Mouse (Mus musculus) embryonic facial prominence, embryonic 15.5 days (tissue): ENCODE results near the gene Dgkh. TPM values are rescaled to one million over a fixed set of nuclear protein-coding genes. Genes with fewer than 3 reads are reported as not detected.

Source experiments
- ATAC-seq: fragments of 200-750 bp; cut with Nextera tagmentation; 2 replicates; pipeline ENCODE4 v1.8.0; 2017; ENCODE audit warnings: low read depth, moderate TSS enrichment; ENCODE audit not compliant: insufficient number of reproducible peaks, low FRiP score, low TSS enrichment
- H3K27ac ChIP-seq: fragments of 300-500 bp; sonication (generic); replicated peaks from 2 replicates; pipeline ENCODE4 v1.5.1; 2015; ENCODE audit warnings: mild to moderate bottlenecking, inconsistent platforms
- H3K27me3 ChIP-seq: fragments of 300-500 bp; sonication (generic); 2 replicates; pipeline ENCODE4 v1.6.1; 2015; ENCODE audit warnings: inconsistent platforms
- H3K36me3 ChIP-seq: fragments of 300-500 bp; sonication (generic); 2 replicates; pipeline ENCODE4 v1.6.1; 2015; ENCODE audit warnings: mild to moderate bottlenecking, inconsistent platforms
- H3K4me1 ChIP-seq: fragments of 300-500 bp; sonication (generic); 2 replicates; pipeline ENCODE4 v1.6.1; 2015; ENCODE audit warnings: inconsistent platforms
- H3K4me2 ChIP-seq: fragments of 300-500 bp; sonication (generic); replicated peaks from 2 replicates; pipeline ENCODE4 v1.6.1; 2015; ENCODE audit warnings: mild to moderate bottlenecking, inconsistent platforms
- H3K4me3 ChIP-seq: fragments of 300-500 bp; sonication (generic); replicated peaks from 2 replicates; pipeline ENCODE4 v1.5.1; 2015; ENCODE audit warnings: mild to moderate bottlenecking, inconsistent platforms
- H3K9ac ChIP-seq: fragments of 300-500 bp; sonication (generic); 2 replicates; pipeline ENCODE4 v1.6.1; 2015; ENCODE audit warnings: inconsistent platforms
- H3K9me3 ChIP-seq: fragments of 300-500 bp; sonication (generic); replicated peaks from 2 replicates; pipeline ENCODE4 v1.6.1; 2016; ENCODE audit warnings: inconsistent platforms
- WGBS: fragments of 180-500 bp; shearing (Covaris S2); methylation state at CpG from one replicate; pipeline ENCODE4 v1.1.7; 2015; 5-methylcytosine and 5-hydroxymethylcytosine counted together
- polyA plus RNA-seq: library from polyadenylated mRNA; unstranded; fragments of >200 nt; fragmentation: Nextera tagmentation; extraction: Ambion mirVana; gene quantifications from 2 replicates; pipeline ENCODE4 v1.2.1, GENCODE M21; 2015

The Dgkh gene
- polyA plus RNA-seq: 1.7 and 1.8 TPM in 2 replicates

- 0% methylated on average over 65 of the region's 71 CpGs for WGBS
- H3K9ac ChIP-seq: peak within 1 kb of the TSS; percentile 69
- H3K9me3 ChIP-seq: no peaks in the 10 kb centered on the region
- H3K27ac ChIP-seq: peak within 1 kb of the TSS; percentile 85
- H3K4me2 ChIP-seq: peak within 1 kb of the TSS; percentile 98
- H3K27me3 ChIP-seq: peaks cover 3% of the 10 kb centered on the region; the same call in 1 of the 2 replicates
- peaks cover 15% of the 10 kb centered on the region for H3K4me1 ChIP-seq
- peak within 1 kb of the TSS; percentile 79 for H3K4me3 ChIP-seq
- no peaks in the 10 kb centered on the region for H3K36me3 ChIP-seq
- peak; percentile 93 for ATAC-seq
Measured at GRCm38 (mm10) chr14:78732617-78733312, at the start of gene Dgkh. Gene Dgkh (minus strand): TSS chr14:78732776.

- H3K4me1 ChIP-seq: no peaks in the 10 kb centered on the region
- H3K4me3 ChIP-seq: no peak overlapping the region
- 62% methylated on average over 18 of the region's 18 CpGs for WGBS
- H3K27ac ChIP-seq: no peak overlapping the region
- no peak for ATAC-seq
- H3K9me3 ChIP-seq: no peaks in the 10 kb centered on the region
- H3K27me3 ChIP-seq: no peaks in the 10 kb centered on the region
- H3K36me3 ChIP-seq: no peaks in the 10 kb centered on the region
- no peak overlapping the region for H3K4me2 ChIP-seq
- no peak overlapping the region for H3K9ac ChIP-seq
Measured at GRCm38 (mm10) chr14:78777215-78777614, 44.6 kb upstream of the Dgkh start.

- Histone ChIP-seq H3K4me1 (no peaks in the 10 kb centered on the region), H3K4me3 (no peak overlapping the region), H3K27ac (no peak overlapping the region), H3K36me3 (no peaks in the 10 kb centered on the region), H3K4me2 (no peak overlapping the region), H3K9ac (no peak overlapping the region), H3K9me3 (no peaks in the 10 kb centered on the region), H3K27me3 (no peaks in the 10 kb centered on the region)
- 27% methylated on average over 8 of the region's 8 CpGs for WGBS
- ATAC-seq: no peak
Measured at GRCm38 (mm10) chr14:78776659-78777058, 44.1 kb upstream of the Dgkh start.

- H3K4me2 ChIP-seq: no peak overlapping the region
- no peaks in the 10 kb centered on the region for H3K4me1 ChIP-seq
- no peaks in the 10 kb centered on the region for H3K27me3 ChIP-seq
- no peak overlapping the region for H3K9ac ChIP-seq
- H3K9me3 ChIP-seq: no peaks in the 10 kb centered on the region
- H3K4me3 ChIP-seq: no peak overlapping the region
- no peak overlapping the region for H3K27ac ChIP-seq
- H3K36me3 ChIP-seq: no peaks in the 10 kb centered on the region
- 61% methylated on average over 14 of the region's 14 CpGs for WGBS
- no peak for ATAC-seq
Measured at GRCm38 (mm10) chr14:78775699-78776098, 43.1 kb upstream of the Dgkh start.

- Histone ChIP-seq H3K27ac (no peak overlapping the region), H3K9ac (no peak overlapping the region), H3K27me3 (no peaks in the 10 kb centered on the region), H3K4me3 (no peak overlapping the region), H3K36me3 (no peaks in the 10 kb centered on the region), H3K9me3 (no peaks in the 10 kb centered on the region), H3K4me2 (no peak overlapping the region), H3K4me1 (no peaks in the 10 kb centered on the region)
- ATAC-seq: no peak
- 54% methylated on average over 6 of the region's 6 CpGs for WGBS
Measured at GRCm38 (mm10) chr14:78775226-78775625, 42.6 kb upstream of the Dgkh start.

- no peaks in the 10 kb centered on the region for H3K4me1 ChIP-seq
- H3K9me3 ChIP-seq: no peaks in the 10 kb centered on the region
- H3K36me3 ChIP-seq: no peaks in the 10 kb centered on the region
- no peak overlapping the region for H3K4me3 ChIP-seq
- ATAC-seq: no peak
- 43% methylated on average over 3 of the region's 3 CpGs for WGBS
- no peak overlapping the region for H3K9ac ChIP-seq
- no peak overlapping the region for H3K4me2 ChIP-seq
- no peaks in the 10 kb centered on the region for H3K27me3 ChIP-seq
- no peak overlapping the region for H3K27ac ChIP-seq
Measured at GRCm38 (mm10) chr14:78770457-78770856, 37.9 kb upstream of the Dgkh start.

GRCm38 (mm10) chr14:78761064-78761463 lies 28.5 kb upstream of the Dgkh start:
- WGBS: 87% methylated on average over 2 of the region's 2 CpGs
- H3K27me3 ChIP-seq: no peaks in the 10 kb centered on the region
- no peak for ATAC-seq
- no peak overlapping the region for H3K4me2 ChIP-seq
- H3K4me3 ChIP-seq: no peak overlapping the region
- H3K4me1 ChIP-seq: no peaks in the 10 kb centered on the region
- H3K9ac ChIP-seq: no peak overlapping the region
- no peaks in the 10 kb centered on the region for H3K36me3 ChIP-seq
- no peak overlapping the region for H3K27ac ChIP-seq
- H3K9me3 ChIP-seq: no peaks in the 10 kb centered on the region

GRCm38 (mm10) chr14:78759491-78759890 lies 26.9 kb upstream of the Dgkh start:
- 53% methylated on average over 3 of the region's 3 CpGs for WGBS
- Histone ChIP-seq H3K27ac (no peak overlapping the region), H3K9ac (no peak overlapping the region), H3K9me3 (no peaks in the 10 kb centered on the region), H3K4me1 (no peaks in the 10 kb centered on the region), H3K27me3 (no peaks in the 10 kb centered on the region), H3K36me3 (no peaks in the 10 kb centered on the region), H3K4me3 (no peak overlapping the region), H3K4me2 (no peak overlapping the region)
- ATAC-seq: no peak

- Histone ChIP-seq H3K4me1 (no peaks in the 10 kb centered on the region), H3K27me3 (no peaks in the 10 kb centered on the region)
- WGBS: 84% methylated on average over 1 of the region's 1 CpGs
Measured at GRCm38 (mm10) chr14:78755316-78755715, 22.7 kb upstream of the Dgkh start.

GRCm38 (mm10) chr14:78748692-78749091 lies 16.1 kb upstream of the Dgkh start:
- Histone ChIP-seq H3K27me3 (no peaks in the 10 kb centered on the region), H3K4me3 (no peak overlapping the region), H3K36me3 (no peaks in the 10 kb centered on the region), H3K27ac (no peak overlapping the region), H3K9me3 (no peaks in the 10 kb centered on the region), H3K9ac (no peak overlapping the region), H3K4me2 (no peak overlapping the region), H3K4me1 (no peaks in the 10 kb centered on the region; the same call in 1 of the 2 replicates)
- no peak for ATAC-seq
- WGBS: 92% methylated on average over 2 of the region's 2 CpGs

More at GRCm38 (mm10) chr14:78755316-78755715, 22.7 kb upstream of the Dgkh start:
- ATAC-seq: no peak
- Histone ChIP-seq H3K9me3 (no peaks in the 10 kb centered on the region), H3K4me2 (no peak overlapping the region), H3K9ac (no peak overlapping the region), H3K36me3 (no peaks in the 10 kb centered on the region), H3K27ac (no peak overlapping the region), H3K4me3 (no peak overlapping the region)

GRCm38 (mm10) chr14:78747969-78748651 lies 15.5 kb upstream of the Dgkh start:
- Histone ChIP-seq H3K27ac (no peak overlapping the region), H3K4me3 (no peak overlapping the region), H3K27me3 (no peaks in the 10 kb centered on the region), H3K36me3 (no peaks in the 10 kb centered on the region), H3K9ac (no peak overlapping the region), H3K9me3 (no peaks in the 10 kb centered on the region), H3K4me2 (no peak overlapping the region), H3K4me1 (no peaks in the 10 kb centered on the region; the same call in 1 of the 2 replicates)
- WGBS: 51% methylated on average over 14 of the region's 14 CpGs
- no peak for ATAC-seq
